Mouse (Mus musculus): ENCODE results near the gene Iglon5.

DNA sequence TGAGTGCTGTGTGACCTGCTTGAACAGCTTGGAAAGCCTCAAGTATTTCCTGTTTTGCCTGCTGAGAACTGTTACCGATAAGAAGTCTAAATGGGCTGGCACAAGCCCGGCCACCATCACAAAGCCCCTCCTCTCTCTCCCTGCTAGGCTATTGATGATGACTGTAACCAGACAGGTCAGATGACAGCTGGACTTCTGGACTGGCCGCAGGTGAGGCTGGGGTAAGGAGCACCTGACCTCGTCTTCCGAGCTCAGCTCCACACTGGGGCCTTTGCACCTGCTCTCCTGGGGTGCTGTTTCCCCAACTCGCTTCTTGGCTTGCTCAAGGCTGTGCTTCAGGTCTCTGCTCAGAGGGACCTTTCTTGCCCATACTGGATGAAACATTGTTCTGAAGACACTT lies 35.5 kb downstream of the Iglon5 start:
- TF ChIP-seq FLI1 (IDR thresholded peaks at IDR 0.05; ENCODE audit: low read length) (no peak), GATA1 (IDR thresholded peaks at IDR 0.05; ENCODE audit: borderline replicate concordance, low read length) (no peak)
